Comparison of ENCODE assay signal across 19 mouse cellular contexts in genomic region chr10:116841551-116841950, GRCm38 (mm10). TPM values are rescaled to one million over a fixed set of nuclear protein-coding genes. Genes with fewer than 3 reads are reported as not detected.
"Had no signal": no experiment of that assay in that cellular context is flagged by ENCODE, and none has a peak within 500 bp of the region (broad histone marks: within the 10 kb centered on the region; RNA-seq: fewer than 3 reads in every experiment).

No protein-coding gene starts in this region.

- H3K27ac ChIP-seq: midbrain, embryonic 10.5 days; midbrain, embryonic 12.5 days; midbrain, embryonic 15.5 days; neural tube, embryonic 13.5 days; neural tube, embryonic 15.5 days had no signal

- H3K36me3 ChIP-seq: midbrain, embryonic 10.5 days; midbrain, embryonic 12.5 days; midbrain, embryonic 15.5 days; neural tube, embryonic 13.5 days; neural tube, embryonic 15.5 days had no signal

- H3K4me3 ChIP-seq: midbrain, embryonic 10.5 days; midbrain, embryonic 12.5 days; midbrain, embryonic 15.5 days; myocyte; neural tube, embryonic 13.5 days; neural tube, embryonic 15.5 days had no signal

- H3K4me1 ChIP-seq: midbrain, embryonic 10.5 days; midbrain, embryonic 12.5 days; midbrain, embryonic 15.5 days; neural tube, embryonic 13.5 days; neural tube, embryonic 15.5 days had no signal

- H3K4me2 ChIP-seq: lung, embryonic 14.5 days; midbrain, embryonic 12.5 days; midbrain, embryonic 15.5 days; neural tube, embryonic 13.5 days; neural tube, embryonic 15.5 days had no signal

- DNase-seq: lung, adult 18-20 months; lung, embryonic 14.5 days; lung, postnatal 10 days; lung, postnatal 4 days; retina, postnatal 1 day; right cerebral cortex, adult 18-20 months; right cerebral cortex, postnatal 25 days; right cerebral cortex, postnatal 4 days; spleen, adult 18-20 months; thymus, adult 18-20 months; thymus, postnatal 14 days; thymus, postnatal 36 days had no signal

- H3K27me3 ChIP-seq: midbrain, embryonic 12.5 days; midbrain, embryonic 15.5 days; neural tube, embryonic 13.5 days; neural tube, embryonic 15.5 days had no signal

- ATAC-seq: midbrain, embryonic 15.5 days had no signal

- H3K9me3 ChIP-seq: midbrain, embryonic 10.5 days; midbrain, embryonic 12.5 days; midbrain, embryonic 15.5 days; neural tube, embryonic 13.5 days; neural tube, embryonic 15.5 days had no signal

- H3K9ac ChIP-seq: lung, embryonic 14.5 days; midbrain, embryonic 12.5 days; midbrain, embryonic 15.5 days; neural tube, embryonic 13.5 days; neural tube, embryonic 15.5 days had no signal

RNA-seq across cellular contexts. Expression of gene Myrfl, which starts 55.2 kb away (rescaled TPM):
- total RNA-seq: megakaryocyte-erythroid progenitor cell, adult 5-6 weeks had no signal
- polyA plus RNA-seq: lung, embryonic 14.5 days; neural tube, embryonic 15.5 days had no signal
